Mouse (Mus musculus) small intestine, adult 2 months (tissue): Measurements from ENCODE around the gene Hspg2.

Experiments
- CTCF ChIP-seq: fragments of 200-500 bp; IDR thresholded peaks from 2 replicates; pipeline ENCODE4 v1.5.1; 2012; ENCODE audit warnings: low read depth, mild to moderate bottlenecking, control low read depth, inconsistent platforms, low read length, moderate library complexity, mixed read lengths; ENCODE audit not compliant: insufficient replicate concordance, insufficient read length; ENCODE audit errors: extremely low read depth
- POLR2A ChIP-seq: fragments of 200-500 bp; IDR thresholded peaks from 2 replicates; pipeline ENCODE4 v1.6.1; 2012; ENCODE audit warnings: low read depth, mild to moderate bottlenecking, control low read depth, inconsistent platforms, low read length, moderate library complexity

DNA sequence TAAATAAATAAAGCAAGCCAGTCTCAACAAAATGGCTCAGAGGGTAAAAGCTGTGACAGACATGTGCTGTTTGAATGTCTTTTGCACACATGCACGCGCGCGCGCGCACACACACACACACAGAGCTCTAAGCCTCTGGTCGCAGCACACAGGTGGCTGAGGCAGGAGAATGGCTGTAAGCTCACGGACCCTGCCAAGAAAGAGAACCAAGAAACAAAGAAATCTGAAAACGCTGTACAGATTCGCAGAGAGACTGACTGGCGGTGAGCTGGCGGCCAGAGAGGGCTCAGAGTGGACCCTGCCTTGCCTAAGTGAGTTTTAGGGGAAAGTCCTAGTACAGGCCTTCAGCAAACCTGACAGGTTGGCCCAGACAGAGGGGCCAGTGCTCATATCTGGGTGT is 108.9 kb downstream of the Hspg2 start:
- no peak for TF ChIP-seq CTCF
- no peak for TF ChIP-seq POLR2A
